Mouse (Mus musculus): ENCODE measurements at regions not wholly inside any gene's neighbourhood (a gene's known extent, or its start where the extent isn't known, plus 50 kb on each side); places are given as distances from the start of the nearest gene placed in this dataset.

- DNase-seq (ENCODE audit: low spot score) = no peak
These were observed 75.9 kb upstream of the Tenm4 start for GRCm38 (mm10) chr7:96095185-96095584.

GRCm38 (mm10) chr7:96095752-96096151 lies 75.3 kb upstream of the Tenm4 start:
- no peak for DNase-seq (ENCODE audit: low spot score)

GRCm38 (mm10) chr7:96098686-96099376 lies 72.2 kb upstream of the Tenm4 start:
- DNase-seq (ENCODE audit: low spot score) = no peak

- DNase-seq (ENCODE audit: low spot score) = peak; percentile 11
These were observed 68.3 kb upstream of the Tenm4 start for GRCm38 (mm10) chr7:96102727-96103126.

GRCm38 (mm10) chr7:96108768-96109167 lies 62.3 kb upstream of the Tenm4 start:
- DNase-seq (ENCODE audit: low spot score) = no peak

- no peak for DNase-seq (ENCODE audit: low spot score)
These were observed 50.9 kb upstream of the Tenm4 start for GRCm38 (mm10) chr7:96120142-96120541.
